In genomic region chr6:124941679-124942078, GRCm38 (mm10) we compare ENCODE assay signal across 31 mouse cellular contexts. TPM values are rescaled to one million over a fixed set of nuclear protein-coding genes. Genes with fewer than 3 reads are reported as not detected.
"Had no signal": no experiment of that assay in that cellular context is flagged by ENCODE, and none has a peak within 500 bp of the region (broad histone marks: within the 10 kb centered on the region; RNA-seq: fewer than 3 reads in every experiment).

No protein-coding gene starts in this region.

- H3K4me3 ChIP-seq: embryonic facial prominence, embryonic 10.5 days; embryonic facial prominence, embryonic 12.5 days; embryonic facial prominence, embryonic 13.5 days; embryonic facial prominence, embryonic 15.5 days; erythroblast, embryonic 14.5 days; forebrain, embryonic 10.5 days; forebrain, embryonic 12.5 days; forebrain, embryonic 13.5 days; forebrain, embryonic 15.5 days; gastrocnemius, adult 2 months; heart, adult 2 months had no signal

- H3K27me3 ChIP-seq: embryonic facial prominence, embryonic 12.5 days; embryonic facial prominence, embryonic 13.5 days; embryonic facial prominence, embryonic 15.5 days; forebrain, embryonic 12.5 days; forebrain, embryonic 13.5 days; forebrain, embryonic 15.5 days had no signal

- H3K4me1 ChIP-seq: embryonic facial prominence, embryonic 10.5 days; embryonic facial prominence, embryonic 12.5 days; embryonic facial prominence, embryonic 13.5 days; embryonic facial prominence, embryonic 15.5 days; forebrain, embryonic 10.5 days; forebrain, embryonic 12.5 days; forebrain, embryonic 13.5 days; forebrain, embryonic 15.5 days had no signal

- H3K9me3 ChIP-seq: embryonic facial prominence, embryonic 10.5 days; embryonic facial prominence, embryonic 12.5 days; embryonic facial prominence, embryonic 13.5 days; embryonic facial prominence, embryonic 15.5 days; forebrain, embryonic 10.5 days; forebrain, embryonic 12.5 days; forebrain, embryonic 13.5 days; forebrain, embryonic 15.5 days had no signal

- H3K9ac ChIP-seq: embryonic facial prominence, embryonic 12.5 days; embryonic facial prominence, embryonic 13.5 days; embryonic facial prominence, embryonic 15.5 days; forebrain, embryonic 12.5 days; forebrain, embryonic 13.5 days; forebrain, embryonic 15.5 days; forebrain, postnatal 0 days had no signal

- ATAC-seq: forebrain, embryonic 13.5 days; forebrain, embryonic 14.5 days; forebrain, embryonic 15.5 days; forebrain, embryonic 16.5 days; forebrain, postnatal 0 days had no signal

- H3K4me2 ChIP-seq: embryonic facial prominence, embryonic 12.5 days; embryonic facial prominence, embryonic 13.5 days; embryonic facial prominence, embryonic 15.5 days; forebrain, embryonic 12.5 days; forebrain, embryonic 13.5 days; forebrain, embryonic 15.5 days had no signal

- DNase-seq: cerebellum, adult 18-20 months; cerebellum, adult 8-10 months; cerebellum, adult 9-10 months; cerebellum, adult 9-11 months; cerebellum, postnatal 10 days; cerebellum, postnatal 14 days; cerebellum, postnatal 25 days; cerebellum, postnatal 36 days; embryo, embryonic 11 days; forebrain, postnatal 0 days; gastrocnemius, adult 2 months; gastrocnemius, postnatal 10 days; gastrocnemius, postnatal 14 days; gastrocnemius, postnatal 25 days; gastrocnemius, postnatal 36 days; heart, adult 11 months; heart, adult 18-20 months; heart, adult 2 months had no signal

- H3K27ac ChIP-seq: embryonic facial prominence, embryonic 10.5 days; embryonic facial prominence, embryonic 12.5 days; embryonic facial prominence, embryonic 13.5 days; embryonic facial prominence, embryonic 15.5 days; forebrain, embryonic 10.5 days; forebrain, embryonic 12.5 days; forebrain, embryonic 13.5 days; forebrain, embryonic 15.5 days; gastrocnemius, adult 2 months; heart, adult 2 months had no signal

RNA-seq across cellular contexts. Expression of gene Lag3, which starts 30.2 kb away (rescaled TPM):
- polyA plus RNA-seq: erythroblast, embryonic 14.5 days had no signal

RNA-seq across cellular contexts. Expression of gene Cd4, which starts 53.7 kb away (rescaled TPM):
- polyA plus RNA-seq: embryonic facial prominence, embryonic 10.5 days; embryonic facial prominence, embryonic 11.5 days; erythroblast, embryonic 14.5 days; forebrain, embryonic 10.5 days; forebrain, embryonic 11.5 days had no signal
